Mouse (Mus musculus) gastrocnemius, postnatal 10 days (tissue): ENCODE measurements at regions not wholly inside any gene's neighbourhood (a gene's known extent, or its start where the extent isn't known, plus 50 kb on each side); places are given as distances from the start of the nearest gene placed in this dataset.

ENCODE experiments used
- DNase-seq: peaks from one replicate; pipeline ENCODE4 v3.0.0; 2021; ENCODE audit warnings: mixed read lengths

- DNase-seq: no peak
Measured at GRCm38 (mm10) chr5:75880088-75880684, 98.1 kb downstream of the Kdr start.

GRCm38 (mm10) chr5:75878361-75878760, 99.9 kb downstream of the Kdr start:
- no peak for DNase-seq

GRCm38 (mm10) chr5:75877609-75877971, 100.7 kb downstream of the Kdr start:
- DNase-seq: no peak

GRCm38 (mm10) chr5:75876871-75877608, 101.2 kb downstream of the Kdr start:
- no peak for DNase-seq

- DNase-seq: peak; percentile 78
Measured at GRCm38 (mm10) chr5:75871120-75871519, 107.1 kb downstream of the Kdr start.

- no peak for DNase-seq
Measured at GRCm38 (mm10) chr5:75870666-75871065, 107.6 kb downstream of the Kdr start.

- no peak for DNase-seq
Measured at GRCm38 (mm10) chr5:75869535-75869934, 108.7 kb downstream of the Kdr start.

- no peak for DNase-seq
Measured at GRCm38 (mm10) chr5:75865096-75865495, 113.2 kb downstream of the Kdr start.

- DNase-seq: no peak
Measured at GRCm38 (mm10) chr5:75863358-75863757, 114.9 kb downstream of the Kdr start.

- DNase-seq: peak; percentile 64
Measured at GRCm38 (mm10) chr5:75862630-75862991, 115.6 kb downstream of the Kdr start.

GRCm38 (mm10) chr5:75861916-75862629, 116.2 kb downstream of the Kdr start:
- no peak for DNase-seq

- DNase-seq: no peak
Measured at GRCm38 (mm10) chr5:75859316-75859836, 118.9 kb downstream of the Kdr start.

- no peak for DNase-seq
Measured at GRCm38 (mm10) chr5:75850855-75851254, 127.4 kb downstream of the Kdr start.

GRCm38 (mm10) chr5:75847966-75848365, 130.3 kb downstream of the Kdr start:
- no peak for DNase-seq

GRCm38 (mm10) chr5:75847341-75847740, 130.9 kb downstream of the Kdr start:
- no peak for DNase-seq

GRCm38 (mm10) chr5:75846016-75846415, 132.2 kb downstream of the Kdr start:
- no peak for DNase-seq

GRCm38 (mm10) chr5:75843807-75844206, 134.5 kb downstream of the Kdr start:
- DNase-seq: no peak

- DNase-seq: no peak
Measured at GRCm38 (mm10) chr5:75840421-75840820, 137.8 kb downstream of the Kdr start.

GRCm38 (mm10) chr5:75835556-75835961, 142.7 kb downstream of the Kdr start:
- DNase-seq: peak; percentile 34

GRCm38 (mm10) chr5:75834766-75835555, 143.3 kb downstream of the Kdr start:
- DNase-seq: no peak

GRCm38 (mm10) chr5:75832341-75832740, 145.9 kb downstream of the Kdr start:
- no peak for DNase-seq

- no peak for DNase-seq
Measured at GRCm38 (mm10) chr5:75829850-75830625, 148.2 kb downstream of the Kdr start.
